Mouse (Mus musculus) limb, embryonic 10.5 days (tissue): ENCODE measurements around the gene Psip1. TPM values are rescaled to one million over a fixed set of nuclear protein-coding genes. Genes with fewer than 3 reads are reported as not detected.

Source experiments
- polyA plus RNA-seq: library from polyadenylated mRNA; unstranded; fragments of >200 nt; fragmentation: Nextera tagmentation; extraction: Ambion mirVana; gene quantifications from 2 replicates; pipeline ENCODE4 v1.2.1, GENCODE M21; 2016

The Psip1 gene
- polyA plus RNA-seq, 1 experiment from 2014 or later = 237 TPM

Other genes with a start within 250 kb of the Psip1 start
- gene Ttc39b, start 162.2 kb downstream of the Psip1 start, polyA plus RNA-seq = 1.4 and 2.1 TPM in 2 replicates
- 53.4 and 56.5 TPM in 2 replicates for gene Snapc3, start 68.7 kb downstream of the Psip1 start, polyA plus RNA-seq
- 2.7 and 3.8 TPM in 2 replicates for gene Ccdc171, start 39.1 kb upstream of the Psip1 start, polyA plus RNA-seq